Mouse (Mus musculus) liver, adult 2 months (tissue): ENCODE measurements at regions not wholly inside any gene's neighbourhood (a gene's known extent, or its start where the extent isn't known, plus 50 kb on each side); places are given as distances from the start of the nearest gene placed in this dataset.

Source experiments
- CTCF ChIP-seq: fragments of 200-500 bp; IDR thresholded peaks from 2 replicates; pipeline ENCODE4 v1.5.1; 2011; ENCODE audit warnings: low read depth, low read length, control low read depth
- POLR2A ChIP-seq: fragments of 200-500 bp; IDR thresholded peaks from 2 replicates; pipeline ENCODE4 v1.6.1; 2011; ENCODE audit warnings: low read length, control low read depth; ENCODE audit not compliant: insufficient read depth; ENCODE audit errors: extremely low read depth

GRCm38 (mm10) chr8:25440391-25441056 is 616.4 kb upstream of the Adam5 start:
- TF ChIP-seq POLR2A (no peak), CTCF (no peak)
